Mouse (Mus musculus): ENCODE results near the gene Mcoln3.

Mcoln3 gene

DNA sequence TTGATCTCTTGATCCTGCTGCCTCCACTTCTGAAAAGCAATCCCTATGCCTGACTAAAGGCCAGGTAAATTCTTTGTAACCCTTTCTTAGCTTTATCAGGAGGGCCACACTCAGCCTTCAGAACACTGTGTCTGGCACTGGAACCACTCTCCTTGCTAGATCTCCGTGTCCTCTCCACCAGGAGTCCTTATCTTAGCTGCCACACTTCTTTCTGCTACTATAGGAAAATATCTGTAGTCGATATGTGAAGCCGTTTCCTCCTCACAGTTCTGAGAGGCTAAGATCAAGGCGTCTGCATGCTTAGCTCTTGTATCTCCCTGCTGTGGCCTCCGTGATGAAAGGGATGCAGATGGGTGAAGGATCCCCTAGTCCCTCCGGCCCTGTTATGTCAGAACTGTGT lies 10.0 kb downstream of the Mcoln3 start:
- no peak for DNase-seq (ENCODE audit: inconsistent age in 2 of 2, low spot score in 1 of 2)

DNA sequence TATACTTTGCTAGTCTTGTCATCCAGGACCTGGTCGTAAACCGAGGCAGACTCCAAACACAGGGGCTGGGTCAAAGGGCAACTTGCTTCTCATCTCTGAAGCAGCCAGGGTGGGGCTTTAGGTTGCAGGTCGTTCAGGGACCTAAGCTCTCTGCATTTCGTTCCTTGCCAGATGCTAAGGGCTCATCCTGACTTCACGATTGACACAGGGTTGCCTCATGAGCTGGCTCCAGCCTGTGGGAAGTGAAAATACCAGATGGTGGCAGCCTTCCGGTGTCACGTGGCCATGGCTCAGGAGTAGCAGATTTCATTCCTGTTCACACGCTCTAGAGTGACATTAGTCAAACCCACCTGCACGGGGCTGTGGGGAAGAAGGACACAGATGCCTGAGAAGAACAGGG lies 17.6 kb downstream of the Mcoln3 start:
- DNase-seq (ENCODE audit: inconsistent age in 2 of 2, low spot score in 1 of 2): no peak

DNA sequence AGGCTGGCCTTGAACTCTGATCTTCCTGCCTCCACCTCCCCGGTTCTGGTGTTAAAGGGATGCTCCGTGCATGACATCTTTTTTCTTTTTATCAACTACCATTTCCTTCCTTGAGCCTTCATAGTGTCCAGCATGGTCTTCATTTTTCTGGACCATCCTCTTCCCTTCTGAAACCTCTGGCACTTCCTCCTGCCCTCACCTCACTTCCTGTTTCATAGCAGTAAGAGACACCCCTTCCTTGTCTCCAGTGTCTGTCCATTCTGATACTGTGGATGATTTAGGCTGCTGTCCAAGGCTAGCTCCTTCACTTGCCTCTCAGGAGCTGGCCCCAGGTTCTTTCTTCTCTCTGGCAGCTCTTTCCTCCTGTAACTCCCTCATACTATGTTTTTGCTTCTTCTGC lies 18.2 kb downstream of the Mcoln3 start:
- no peak for DNase-seq (ENCODE audit: inconsistent age in 2 of 2, low spot score in 1 of 2)

DNA sequence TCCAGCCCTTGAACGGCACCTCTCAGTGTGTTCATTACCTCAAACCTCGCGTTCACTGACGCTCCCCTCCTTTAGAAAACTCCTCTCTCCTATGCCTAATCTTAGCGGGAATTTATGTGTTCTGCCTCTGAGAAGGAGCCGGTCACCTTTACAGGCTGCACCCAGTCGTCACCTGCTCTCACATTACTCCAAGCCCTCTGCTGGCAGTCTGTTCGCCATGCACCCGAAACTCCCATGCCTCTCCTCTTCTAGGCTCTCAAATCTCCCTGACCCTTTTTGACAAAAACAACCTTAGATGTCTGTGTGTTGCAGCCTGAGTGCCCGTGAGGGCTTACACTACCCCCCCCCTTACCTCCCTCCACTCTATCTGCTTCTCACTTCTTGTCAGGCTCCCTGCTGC lies 19.2 kb downstream of the Mcoln3 start:
- DNase-seq (ENCODE audit: inconsistent age in 2 of 2, low spot score in 1 of 2): no peak

DNA sequence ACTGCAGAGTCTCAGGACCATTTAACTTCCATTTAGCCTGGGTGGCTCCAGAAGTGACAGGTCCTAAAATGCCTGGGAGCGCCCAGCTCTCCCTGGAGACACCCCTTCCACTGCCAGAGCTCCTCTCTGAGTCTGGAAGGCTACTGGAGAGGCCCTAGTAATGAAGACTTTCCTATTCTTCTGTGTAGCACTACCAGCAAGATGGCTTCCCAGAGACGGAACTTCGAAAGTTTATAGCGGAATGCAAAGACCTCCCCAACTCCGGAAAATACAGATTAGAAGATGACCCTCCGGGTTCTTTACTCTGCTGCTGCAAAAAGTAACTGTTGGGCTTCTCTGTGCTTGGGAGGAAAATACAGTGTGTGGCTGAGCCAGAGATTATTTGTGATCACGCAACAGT lies 23.0 kb downstream of the Mcoln3 start:
- DNase-seq (ENCODE audit: inconsistent age in 2 of 2, low spot score in 1 of 2): no peak

DNA sequence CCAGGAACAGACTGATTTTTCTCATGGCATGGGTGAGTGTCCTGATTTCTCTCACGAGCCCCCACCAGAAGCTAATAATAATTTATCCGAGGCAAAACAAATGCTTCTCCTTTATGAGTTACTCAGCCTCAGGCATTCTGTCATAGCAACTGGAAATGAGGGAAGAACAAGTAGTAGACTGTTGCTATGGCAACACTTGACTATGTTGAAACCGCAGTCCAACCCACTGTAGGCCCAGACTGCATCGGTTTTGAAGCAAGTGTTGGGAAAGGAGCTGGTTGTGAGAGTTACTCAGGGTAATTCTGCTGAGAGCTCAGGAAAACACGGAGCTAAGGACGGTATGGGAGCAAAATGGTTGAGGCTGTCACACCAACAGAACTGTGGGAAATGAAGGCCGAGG lies 25.3 kb downstream of the Mcoln3 start:
- DNase-seq (ENCODE audit: inconsistent age in 2 of 2, low spot score in 1 of 2): no peak

DNA sequence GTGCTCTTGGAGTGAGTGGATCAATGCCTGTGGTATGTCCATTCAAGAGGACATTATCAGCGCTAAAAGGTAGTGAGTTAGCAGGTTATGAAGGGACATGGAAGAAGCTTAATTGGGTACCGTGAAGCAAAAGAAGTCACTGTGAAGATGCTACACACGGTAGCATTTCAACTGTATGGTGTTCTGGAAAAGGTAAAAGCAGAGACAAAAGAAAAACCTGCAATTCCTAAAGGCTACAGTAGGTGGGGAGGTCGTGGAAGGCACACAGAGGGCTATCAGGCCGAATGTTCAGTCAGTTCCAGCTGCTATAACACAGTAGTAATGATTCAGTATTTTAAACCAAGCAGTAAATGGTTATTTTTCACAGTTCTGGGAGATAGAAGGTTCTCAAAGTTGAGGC lies 28.3 kb downstream of the Mcoln3 start:
- no peak for DNase-seq (ENCODE audit: inconsistent age in 2 of 2, low spot score in 1 of 2)

DNA sequence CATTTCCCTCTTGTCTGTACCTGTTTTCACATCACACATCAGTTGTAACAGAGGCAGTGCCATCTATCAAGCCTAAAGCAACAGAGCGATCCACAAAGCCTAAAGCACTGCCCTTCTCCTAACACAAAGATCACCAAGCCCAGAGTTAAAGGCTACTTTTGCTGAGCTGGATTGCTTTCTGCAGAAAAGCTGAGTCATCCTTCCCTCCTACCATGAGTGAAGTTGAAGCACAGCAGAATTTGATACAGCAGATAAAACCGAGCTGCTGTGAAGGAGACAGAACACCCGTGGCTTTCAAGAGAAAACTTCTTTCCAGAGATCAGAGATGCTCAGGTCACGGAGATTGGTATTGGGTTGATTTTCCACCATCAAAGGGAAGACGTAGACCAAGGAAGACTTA lies 28.9 kb downstream of the Mcoln3 start:
- DNase-seq (ENCODE audit: inconsistent age in 2 of 2, low spot score in 1 of 2): peak in 1 of 2 experiments; percentile 31

DNA sequence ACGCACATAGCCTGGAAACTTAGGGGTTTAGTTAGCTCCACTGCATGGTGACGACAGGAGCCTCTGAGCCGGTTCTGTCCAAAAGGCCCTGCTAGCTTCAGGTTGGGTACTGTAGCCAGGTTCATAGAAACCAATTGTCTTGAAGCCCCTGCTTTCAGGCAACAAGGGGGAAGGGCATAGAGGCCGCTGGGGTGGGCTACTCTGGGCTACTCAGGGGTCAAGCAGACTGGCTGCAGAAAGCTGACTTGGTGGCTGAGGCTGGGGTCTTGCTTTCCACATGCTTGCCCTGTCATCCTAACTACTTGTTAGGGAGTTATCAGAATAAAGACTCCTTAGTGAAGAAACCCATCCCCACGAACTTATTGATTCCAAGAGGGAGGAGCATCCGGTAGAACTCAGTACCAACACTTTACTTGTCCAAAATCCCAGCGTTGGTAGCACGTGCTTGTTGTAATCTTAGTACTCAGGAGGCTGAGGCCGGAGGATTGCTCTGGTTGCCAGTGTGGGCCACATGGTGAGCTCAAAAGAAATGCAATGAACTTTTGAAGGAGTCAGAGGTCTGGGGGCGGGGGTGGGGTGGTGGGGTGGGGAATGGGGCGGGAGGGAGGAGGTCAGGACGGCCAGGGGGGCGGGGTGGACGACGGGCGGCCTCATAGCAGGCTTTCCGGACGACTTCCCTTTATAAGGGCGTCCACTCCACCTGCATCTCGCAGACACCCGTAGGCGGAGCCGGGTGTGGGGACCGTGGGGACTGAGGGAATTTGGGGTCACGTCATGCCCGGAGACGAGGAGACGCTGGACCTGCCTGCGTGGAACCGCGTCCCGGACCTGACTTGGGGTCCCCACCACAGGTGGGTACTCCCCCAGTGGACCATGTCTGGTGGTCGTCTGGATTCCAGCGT lies 32.2 kb downstream of the Mcoln3 start, which contains the start of gene Mcoln2:
Mcoln2 (plus strand) TSS at position 678 of the 902 bp plus-strand sequence.
- DNase-seq (ENCODE audit: inconsistent age in 2 of 2, low spot score in 1 of 2): peak in 1 of 2 experiments; percentile 26

DNA sequence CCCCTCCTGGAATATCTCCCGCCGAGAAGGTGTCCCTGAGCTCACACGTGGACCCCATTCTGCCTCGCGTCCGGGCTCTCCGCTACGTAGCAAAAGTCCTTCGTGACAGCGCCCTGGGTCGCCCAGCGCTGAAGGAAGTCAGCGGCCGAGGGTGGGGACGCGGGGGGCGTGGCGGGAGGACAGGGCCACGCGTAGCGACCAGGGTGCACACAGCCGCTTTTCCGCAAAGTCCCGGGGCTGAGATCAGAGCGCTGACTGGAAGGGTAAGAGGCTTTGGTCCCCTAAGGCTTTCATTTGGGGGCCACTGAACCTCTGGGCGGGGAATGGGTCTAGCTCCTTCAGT lies 32.8 kb downstream of the Mcoln3 start:
- peak; percentile 27 to 63 for DNase-seq (ENCODE audit: inconsistent age in 2 of 2, low spot score in 1 of 2)

DNA sequence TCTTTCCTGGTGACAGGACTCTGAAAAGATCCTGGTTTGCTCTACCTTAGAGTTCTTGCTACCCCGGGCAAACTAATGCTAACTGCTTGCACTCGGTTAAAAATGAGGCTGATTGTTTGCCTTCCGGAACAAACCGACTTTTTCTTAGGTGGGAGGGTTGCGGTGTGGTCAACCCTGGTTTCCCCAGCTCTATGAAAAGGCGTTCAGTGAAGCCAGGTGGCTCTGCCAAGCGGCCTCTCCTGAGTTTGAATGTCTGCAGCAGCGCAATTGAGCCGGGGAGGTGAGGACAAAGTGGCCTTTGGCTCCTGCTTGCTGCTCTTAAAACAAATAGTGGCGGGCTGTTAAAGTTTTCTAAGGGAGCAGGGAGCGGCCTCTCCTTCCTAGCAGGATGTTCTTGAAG lies 33.3 kb downstream of the Mcoln3 start:
- DNase-seq (ENCODE audit: inconsistent age in 2 of 2, low spot score in 1 of 2): peak in 1 of 2 experiments; percentile 24

DNA sequence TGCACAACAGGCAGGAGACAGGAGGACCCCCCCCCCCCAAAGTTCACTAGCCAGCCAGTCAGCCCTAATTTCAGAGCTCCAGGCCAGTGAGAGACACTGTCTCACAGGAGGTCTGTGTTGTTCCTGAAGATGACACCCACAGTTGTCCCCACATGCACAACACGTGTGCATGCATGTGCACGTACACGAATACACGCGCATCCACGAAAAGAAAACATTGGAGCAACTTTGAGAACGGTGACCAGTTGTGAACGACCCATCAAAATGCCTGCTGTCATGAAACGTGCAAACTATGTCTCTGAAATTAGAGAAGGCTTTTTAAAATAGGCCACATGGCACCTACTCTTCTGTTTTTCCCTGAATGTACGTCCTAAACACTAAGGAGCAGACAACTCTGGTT lies 34.1 kb downstream of the Mcoln3 start:
- no peak for DNase-seq (ENCODE audit: inconsistent age in 2 of 2, low spot score in 1 of 2)

DNA sequence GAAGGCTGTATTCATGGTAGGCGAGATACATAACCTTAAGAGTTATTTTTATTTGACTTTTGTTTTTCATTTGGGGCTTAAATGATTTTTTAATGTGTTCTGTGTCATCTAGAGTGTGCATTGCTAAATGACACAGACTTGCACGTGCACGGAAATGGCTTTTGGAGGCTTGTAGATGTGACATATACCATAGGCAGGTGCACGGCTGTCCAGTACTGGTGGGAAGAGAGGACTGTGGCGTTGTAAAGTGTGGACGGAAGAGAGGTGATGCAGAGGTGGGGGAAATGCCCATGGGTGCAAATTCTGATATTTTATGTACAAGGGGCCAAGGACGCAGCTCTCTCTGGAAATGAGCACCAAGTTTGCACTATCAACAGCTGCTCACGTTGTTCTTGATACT lies 34.5 kb downstream of the Mcoln3 start:
- DNase-seq (ENCODE audit: inconsistent age in 2 of 2, low spot score in 1 of 2): no peak

DNA sequence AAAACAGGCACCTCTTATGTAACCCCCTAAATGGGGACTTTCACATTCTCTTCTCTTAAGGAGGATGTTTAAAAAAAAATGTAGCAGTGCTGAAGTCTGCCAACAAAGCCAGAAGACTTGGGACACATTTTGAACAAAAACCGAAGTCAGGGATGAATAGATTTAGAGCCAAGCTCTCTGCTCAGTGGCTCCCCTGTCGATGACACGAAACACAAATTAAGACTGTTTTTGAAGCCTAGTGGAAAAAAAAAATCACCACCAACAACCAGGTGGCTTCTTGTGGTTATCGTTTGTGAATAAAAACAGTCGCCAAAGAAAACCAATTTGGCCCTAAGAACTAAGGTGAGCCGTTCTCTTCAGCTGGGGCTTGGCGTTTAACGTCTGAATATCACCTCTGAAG lies 35.1 kb downstream of the Mcoln3 start:
- DNase-seq (ENCODE audit: inconsistent age in 2 of 2, low spot score in 1 of 2): no peak

DNA sequence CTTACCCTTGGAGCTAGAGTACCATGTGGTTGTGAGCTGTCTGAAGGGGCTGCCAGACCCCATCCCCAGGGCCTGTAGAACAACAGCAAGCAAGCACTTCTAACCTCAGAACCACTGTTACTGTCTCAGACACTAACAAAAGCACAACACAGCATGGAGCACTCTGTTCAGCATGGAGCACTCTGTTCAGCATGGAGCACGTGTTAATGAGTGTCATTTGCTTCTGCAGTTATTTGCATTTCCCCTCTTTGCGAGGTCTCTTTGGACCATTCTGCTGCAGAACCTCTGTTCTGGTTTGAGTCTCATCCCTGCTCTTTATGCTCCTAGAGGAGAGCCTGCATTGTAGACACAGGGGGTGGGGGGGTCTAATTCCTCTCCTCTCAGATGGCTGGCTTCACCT lies 35.7 kb downstream of the Mcoln3 start:
- DNase-seq (ENCODE audit: inconsistent age in 2 of 2, low spot score in 1 of 2): no peak

DNA sequence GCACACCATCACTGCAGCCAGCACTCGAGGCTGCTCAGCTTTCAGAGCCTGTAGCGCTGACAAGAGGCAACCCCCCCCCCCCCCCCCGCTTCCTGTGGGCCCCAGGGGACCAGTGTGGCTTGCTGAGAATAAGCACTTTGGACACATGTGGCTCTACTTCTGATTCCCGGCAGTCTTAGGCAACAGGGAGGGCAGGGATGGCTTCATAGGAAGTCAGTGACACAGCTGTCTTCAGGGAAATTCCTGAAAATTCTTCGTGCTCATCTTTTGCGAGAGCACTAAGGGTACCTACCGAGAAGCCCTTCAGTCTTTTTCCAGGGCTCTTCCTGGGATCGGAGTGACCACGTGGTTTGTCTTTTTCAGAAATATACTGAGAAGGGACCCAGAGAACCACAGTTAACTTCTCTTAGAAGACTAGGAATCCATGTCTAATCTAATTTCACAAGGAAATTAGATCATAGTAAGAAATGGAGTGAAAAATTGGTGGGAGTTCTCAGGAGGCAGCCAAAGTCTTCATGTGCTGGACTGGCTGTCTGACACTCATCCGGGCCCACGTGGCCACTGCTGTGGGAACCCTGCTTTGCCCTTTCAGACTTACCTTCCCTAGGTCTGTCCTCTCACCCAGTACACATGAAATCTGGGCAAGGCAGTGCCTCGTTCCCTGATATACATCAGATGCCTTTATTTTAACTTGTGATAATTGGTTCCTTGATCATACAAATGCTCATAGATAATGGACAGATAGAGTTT lies 36.8 kb downstream of the Mcoln3 start:
- no peak for DNase-seq (ENCODE audit: inconsistent age in 2 of 2, low spot score in 1 of 2)

DNA sequence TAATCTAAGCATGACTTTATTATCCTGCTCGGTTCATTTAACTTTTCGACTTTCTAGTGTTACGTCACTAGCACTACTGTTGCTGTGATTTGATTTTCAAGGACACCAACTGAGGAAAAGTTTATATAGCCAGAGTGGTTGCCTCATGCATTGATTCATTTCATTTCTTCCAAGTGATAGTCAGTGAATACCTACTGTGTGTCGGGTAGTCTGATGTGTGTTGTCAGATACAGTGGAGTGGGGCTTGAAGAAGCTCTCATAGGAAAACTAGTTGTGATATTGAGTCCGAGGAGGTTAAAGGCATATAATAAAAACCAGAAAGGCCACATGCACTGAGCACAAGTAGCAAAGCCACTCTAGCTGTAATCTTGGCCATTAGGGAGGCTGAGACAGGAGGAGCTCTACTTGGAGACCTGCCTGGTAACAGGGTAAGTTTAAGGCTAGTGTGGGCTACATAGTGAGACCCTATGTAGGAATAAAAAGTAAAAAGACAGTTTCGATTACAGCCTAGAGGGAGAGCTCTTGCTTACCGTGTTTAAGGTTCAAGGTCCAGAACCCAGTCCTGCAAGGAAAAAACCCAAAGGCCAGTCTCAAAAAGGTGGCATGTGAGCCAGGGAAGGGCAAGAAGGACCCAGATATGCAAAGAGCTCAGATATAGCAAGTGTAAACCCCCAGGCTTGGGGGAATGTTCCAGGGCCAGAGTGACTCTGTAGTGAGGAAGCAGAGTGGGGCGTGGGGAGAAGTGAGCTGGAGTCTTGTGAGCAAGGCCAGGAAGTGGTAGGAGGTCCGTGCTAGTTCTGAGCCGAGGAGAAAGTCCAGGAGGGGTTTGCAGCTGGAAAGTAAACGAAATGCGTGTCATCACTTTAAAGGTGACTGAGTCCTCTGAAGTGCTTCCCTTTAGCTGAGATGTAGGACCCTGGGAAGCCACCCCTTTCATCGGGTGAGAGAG lies 38.7 kb downstream of the Mcoln3 start:
- no peak for DNase-seq (ENCODE audit: inconsistent age in 2 of 2, low spot score in 1 of 2)

DNA sequence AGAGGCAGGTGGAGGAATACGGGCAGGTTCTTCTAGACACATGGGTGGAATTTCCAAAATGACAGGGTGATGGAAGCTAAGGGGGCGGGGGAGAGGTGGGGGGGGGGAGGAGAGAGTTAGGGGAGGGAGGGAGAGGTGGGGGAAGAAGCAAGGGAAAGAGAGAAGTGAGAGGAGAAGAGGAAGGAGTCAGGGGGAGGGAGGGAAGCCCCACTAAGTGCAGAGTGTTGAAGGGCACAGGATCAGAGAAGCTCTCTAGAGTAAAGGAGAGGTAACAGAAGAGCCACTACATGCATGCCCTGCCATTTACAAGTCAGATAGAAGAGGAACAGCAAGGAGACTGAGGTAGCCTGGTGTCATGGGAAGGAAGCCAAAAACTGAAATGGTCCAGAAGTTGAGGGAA lies 39.6 kb downstream of the Mcoln3 start:
- no peak for DNase-seq (ENCODE audit: inconsistent age in 2 of 2, low spot score in 1 of 2)

DNA sequence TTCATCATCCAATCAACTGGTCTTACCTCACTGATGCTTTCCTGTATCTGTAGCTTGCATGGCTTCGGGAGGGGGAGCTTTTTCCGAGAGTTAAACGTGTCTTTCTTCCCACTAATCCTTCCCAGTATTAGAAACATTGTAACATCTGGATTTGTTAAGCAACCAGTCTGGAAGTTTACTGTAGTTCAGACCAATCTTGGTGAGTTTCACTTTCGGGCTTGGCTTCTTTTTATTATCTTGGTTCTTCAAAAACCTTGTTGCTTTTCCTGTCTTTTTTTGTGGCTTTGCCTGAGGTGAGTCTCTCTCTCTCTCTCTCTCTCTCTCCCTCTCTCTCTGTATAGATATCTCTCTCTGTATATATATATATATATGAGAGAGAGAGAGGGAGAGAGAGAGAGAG lies 40.8 kb downstream of the Mcoln3 start:
- no peak for DNase-seq (ENCODE audit: inconsistent age in 2 of 2, low spot score in 1 of 2)

DNA sequence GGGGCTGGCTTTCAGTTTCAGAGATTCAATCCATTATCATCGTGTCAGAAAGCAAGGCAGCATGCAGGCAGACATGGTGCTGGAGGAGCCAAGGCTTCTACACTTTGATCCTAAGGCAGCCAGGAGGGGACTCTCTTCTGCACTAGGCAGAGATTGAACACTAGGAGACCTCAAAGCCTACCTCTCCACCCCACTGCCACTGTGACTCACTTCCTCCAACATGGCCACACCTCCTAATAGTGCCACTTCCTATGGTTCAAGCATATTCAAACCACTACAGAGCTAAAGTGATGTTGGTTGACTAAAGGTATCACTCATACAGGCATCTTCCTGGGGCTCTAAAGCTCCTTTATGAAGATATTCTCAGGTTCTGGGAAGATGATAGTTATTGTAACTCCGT lies 42.1 kb downstream of the Mcoln3 start:
- DNase-seq (ENCODE audit: inconsistent age in 2 of 2, low spot score in 1 of 2): no peak

DNA sequence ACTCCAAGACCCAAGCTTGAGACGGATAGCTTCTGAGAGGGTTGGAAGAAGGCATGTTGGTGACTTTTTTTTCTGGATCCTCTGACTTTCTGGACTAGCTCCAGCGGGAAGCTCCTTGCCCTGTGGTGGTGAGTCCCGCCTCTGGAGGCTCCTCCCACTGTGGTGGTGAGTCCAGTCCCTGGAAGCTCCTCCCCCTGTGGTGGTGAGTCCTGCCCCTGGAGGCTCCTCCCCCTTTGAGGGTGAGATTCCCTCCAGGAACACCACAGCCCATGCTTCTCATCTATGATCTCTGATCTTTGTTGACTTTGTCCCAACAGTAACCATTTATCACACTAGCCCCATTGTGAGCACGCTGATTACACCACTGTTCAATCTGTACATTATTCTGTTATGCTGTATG lies 44.9 kb downstream of the Mcoln3 start:
- DNase-seq (ENCODE audit: inconsistent age in 2 of 2, low spot score in 1 of 2): no peak

Measured in adrenal gland, adult (tissue).